Mouse (Mus musculus) midbrain, embryonic 16.5 days (tissue): ENCODE measurements around the gene Pex14. TPM values are rescaled to one million over a fixed set of nuclear protein-coding genes. Genes with fewer than 3 reads are reported as not detected.
A peak's percentile ranks its signal among the peaks of the same experiment; 100 is the strongest.

Experiments
- ATAC-seq: fragments of 200-750 bp; cut with Nextera tagmentation; 2 replicates; pipeline ENCODE4 v1.8.0; 2017; ENCODE audit warnings: moderate TSS enrichment
- H3K27ac ChIP-seq: fragments of 300-500 bp; sonication (generic); 2 replicates; pipeline ENCODE4 v1.5.1; 2014; ENCODE audit warnings: mild to moderate bottlenecking, low read length, mixed read lengths
- H3K27me3 ChIP-seq: fragments of 300-500 bp; sonication (generic); 2 replicates; pipeline ENCODE4 v1.6.1; 2014; ENCODE audit warnings: low read depth, low read length, mixed read lengths; ENCODE audit not compliant: control insufficient read depth, insufficient read depth
- H3K36me3 ChIP-seq: fragments of 300-500 bp; sonication (generic); 2 replicates; pipeline ENCODE4 v1.6.1; 2014; ENCODE audit warnings: mild to moderate bottlenecking, low read length, moderate library complexity, mixed read lengths; ENCODE audit not compliant: control insufficient read depth, insufficient read depth
- H3K4me1 ChIP-seq: fragments of 300-500 bp; sonication (generic); 2 replicates; pipeline ENCODE4 v1.6.1; 2014; ENCODE audit warnings: mild to moderate bottlenecking, low read length, mixed read lengths; ENCODE audit not compliant: control insufficient read depth, insufficient read depth
- H3K4me2 ChIP-seq: fragments of 300-500 bp; sonication (generic); 2 replicates; pipeline ENCODE4 v1.6.1; 2014; ENCODE audit warnings: mild to moderate bottlenecking, low read length, mixed read lengths
- H3K4me3 ChIP-seq: fragments of 300-500 bp; sonication (generic); 2 replicates; pipeline ENCODE4 v1.5.1; 2014; ENCODE audit warnings: low read depth, mild to moderate bottlenecking, low read length, moderate library complexity, mixed read lengths
- H3K9ac ChIP-seq: fragments of 300-500 bp; sonication (generic); 2 replicates; pipeline ENCODE4 v1.6.1; 2014; ENCODE audit warnings: low read depth, low read length, mixed read lengths
- H3K9me3 ChIP-seq: fragments of 300-500 bp; sonication (generic); replicated peaks from 2 replicates; pipeline ENCODE4 v1.6.1; 2014; ENCODE audit warnings: mild to moderate bottlenecking, low read length, mixed read lengths; ENCODE audit not compliant: control insufficient read depth, poor library complexity, severe bottlenecking
- WGBS: fragments of 180-500 bp; shearing (Covaris S2); extraction: QIAGEN DNeasy Blood & Tissue Kit; methylation state at CpG from one replicate; pipeline ENCODE4 v1.1.7; 2014; 5-methylcytosine and 5-hydroxymethylcytosine counted together
- polyA plus RNA-seq: library from polyadenylated mRNA; unstranded; fragments of >200 nt; fragmentation: Nextera tagmentation; extraction: Ambion mirVana; gene quantifications from 2 replicates; pipeline ENCODE4 v1.2.1, GENCODE M21; 2015

The Pex14 gene
- polyA plus RNA-seq, 1 experiment from 2014 or later, result 57.0 TPM

DNA sequence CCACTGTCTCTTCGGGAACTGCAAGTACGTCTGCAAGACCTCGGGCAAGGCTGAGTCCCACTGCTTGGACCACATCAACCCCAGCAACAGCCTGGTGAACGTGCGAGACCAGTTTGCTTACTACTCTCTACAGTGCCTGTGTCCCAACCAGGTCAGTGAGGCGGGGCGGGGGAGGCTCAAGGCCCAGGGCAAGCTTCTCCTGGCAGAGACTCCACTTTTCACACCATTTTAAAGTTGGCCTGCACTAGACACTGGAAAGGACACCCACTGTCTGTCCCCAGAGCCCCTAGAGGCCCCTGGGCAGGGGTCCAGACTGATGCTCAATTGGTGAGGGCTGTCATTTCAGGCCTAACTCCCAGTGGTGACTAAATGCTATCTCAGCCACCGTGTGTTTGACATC is 153.6 kb downstream of the Pex14 start:
- H3K9me3 ChIP-seq, result no peaks in the 10 kb centered on the region
- no peak overlapping the region for H3K4me3 ChIP-seq
- H3K9ac ChIP-seq, result no peak overlapping the region
- 85% methylated on average over 8 of the region's 8 CpGs for WGBS
- peaks cover 10% of the 10 kb centered on the region for H3K4me1 ChIP-seq
- no peaks in the 10 kb centered on the region for H3K36me3 ChIP-seq
- ATAC-seq, result no peak
- no peak overlapping the region for H3K27ac ChIP-seq
- H3K4me2 ChIP-seq, result no peak overlapping the region
- H3K27me3 ChIP-seq, result peaks cover 16% of the 10 kb centered on the region

DNA sequence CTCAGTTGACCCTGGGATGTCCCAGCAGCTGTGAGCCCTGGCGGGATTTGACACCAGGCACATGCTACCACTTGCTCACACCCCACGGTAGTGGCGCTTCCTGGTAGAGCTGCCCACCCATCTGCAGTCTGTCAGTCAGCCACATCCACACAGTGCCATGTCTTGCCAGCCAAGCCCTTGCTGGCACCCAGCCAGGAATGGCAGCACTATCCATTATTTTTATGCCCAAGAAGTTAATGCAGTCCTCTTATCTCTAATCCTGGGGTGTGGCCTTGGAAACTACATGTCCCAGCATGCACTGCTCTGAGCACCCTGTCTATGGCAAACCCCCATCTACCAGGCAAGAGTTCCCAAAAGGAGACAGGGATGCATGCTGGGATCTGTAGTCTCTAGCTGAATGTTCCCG is 154.2 kb downstream of the Pex14 start:
- 77% methylated on average over 4 of the region's 4 CpGs for WGBS
- Histone ChIP-seq H3K27me3 (peaks cover 16% of the 10 kb centered on the region), H3K27ac (no peak overlapping the region)

DNA sequence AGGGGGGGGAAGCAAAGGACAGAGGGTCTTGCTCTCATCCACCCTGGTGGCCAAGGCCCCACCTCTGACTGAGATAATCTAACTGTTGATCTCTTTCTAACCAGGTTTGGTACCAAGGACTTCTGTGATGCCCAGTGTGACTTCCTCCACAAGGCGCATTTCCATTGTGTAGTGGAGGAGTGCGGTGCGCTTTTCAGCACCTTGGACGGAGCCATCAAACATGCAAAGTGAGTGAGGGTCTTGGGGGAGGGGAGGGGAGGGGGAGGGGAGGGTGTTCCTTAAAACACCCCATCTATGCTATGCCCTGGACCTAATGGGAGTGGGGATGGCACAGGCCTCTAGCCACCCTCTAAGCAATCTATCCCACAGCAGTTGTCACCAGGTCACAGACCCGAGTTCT is 156.6 kb downstream of the Pex14 start:
- Histone ChIP-seq H3K27ac (no peak overlapping the region), H3K4me1 (peaks cover 14% of the 10 kb centered on the region), H3K9ac (no peak overlapping the region), H3K27me3 (peaks cover 19% of the 10 kb centered on the region), H3K36me3 (no peaks in the 10 kb centered on the region), H3K4me3 (no peak overlapping the region), H3K9me3 (no peaks in the 10 kb centered on the region), H3K4me2 (no peak overlapping the region)
- ATAC-seq, result no peak
- WGBS, result 43% methylated on average over 5 of the region's 5 CpGs

More for the DNA sequence above, 154.2 kb downstream of the Pex14 start:
- no peak overlapping the region for H3K4me3 ChIP-seq
- H3K36me3 ChIP-seq, result no peaks in the 10 kb centered on the region
- no peak overlapping the region for H3K9ac ChIP-seq
- no peaks in the 10 kb centered on the region for H3K9me3 ChIP-seq
- no peak overlapping the region for H3K4me2 ChIP-seq
- peaks cover 11% of the 10 kb centered on the region for H3K4me1 ChIP-seq
- ATAC-seq, result no peak

DNA sequence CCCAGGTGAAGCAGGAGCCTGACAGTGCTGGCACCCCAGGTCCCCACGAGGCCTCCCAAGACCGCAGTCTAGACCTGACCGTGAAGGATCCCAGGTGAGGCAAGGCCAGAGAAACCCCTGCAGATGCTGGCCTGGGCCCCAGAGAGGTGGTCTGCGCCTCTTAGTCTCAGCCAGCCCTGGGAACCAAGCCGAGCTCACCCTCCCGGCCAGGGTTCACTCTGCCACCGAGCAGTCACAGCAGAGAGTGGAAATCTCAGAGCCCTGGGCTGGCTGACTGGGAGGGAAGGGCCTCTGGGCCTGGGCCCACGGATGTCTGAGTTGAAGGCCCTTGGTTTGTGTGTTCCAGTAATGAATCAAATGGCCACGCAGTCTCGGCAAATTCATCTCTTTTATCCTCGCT is 158.4 kb downstream of the Pex14 start:
- Histone ChIP-seq H3K36me3 (no peaks in the 10 kb centered on the region), H3K4me2 (peak overlapping the region; percentile 43; the same call in 1 of the 2 replicates), H3K9me3 (no peaks in the 10 kb centered on the region), H3K4me3 (no peak overlapping the region), H3K27me3 (peaks cover 22% of the 10 kb centered on the region), H3K4me1 (peaks cover 14% of the 10 kb centered on the region), H3K9ac (0 out of 2 replicates have a peak overlapping the region, but pooled peaks have one; percentile 4), H3K27ac (0 out of 2 replicates have a peak overlapping the region, but pooled peaks have one; percentile 28)
- no peak for ATAC-seq
- WGBS, result 37% methylated on average over 11 of the region's 11 CpGs

DNA sequence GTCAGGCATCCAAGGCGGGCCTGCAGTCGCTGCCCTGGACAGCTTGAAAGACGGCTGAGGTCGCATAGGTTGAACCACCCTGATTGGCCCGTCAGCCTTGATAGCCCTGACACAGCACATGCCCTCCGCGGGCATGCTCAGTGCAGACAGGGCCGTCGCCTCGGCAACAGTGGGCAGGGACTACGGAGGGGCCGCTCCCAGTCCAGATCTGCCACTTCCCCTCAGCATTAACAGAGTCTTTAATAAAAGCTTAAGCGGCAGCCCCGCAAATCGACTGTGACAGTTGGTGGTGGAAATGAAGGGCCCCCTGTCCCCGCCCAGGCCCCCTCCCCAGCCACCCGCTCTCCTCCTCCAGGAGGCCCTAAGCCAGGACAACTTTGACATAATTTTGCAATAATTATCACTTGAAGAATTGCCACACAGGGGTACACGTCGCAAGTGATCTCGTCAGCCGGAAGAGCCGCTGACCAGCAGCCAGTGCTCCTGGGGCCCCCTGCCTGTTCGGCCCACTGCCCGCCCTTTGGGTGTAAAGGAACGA is 158.9 kb downstream of the Pex14 start:
- Histone ChIP-seq H3K36me3 (no peaks in the 10 kb centered on the region), H3K4me3 (no peak overlapping the region), H3K27me3 (peaks cover 22% of the 10 kb centered on the region), H3K4me2 (peak overlapping the region; percentile 43), H3K27ac (0 out of 2 replicates have a peak overlapping the region, but pooled peaks have one; percentile 28), H3K9ac (0 out of 2 replicates have a peak overlapping the region, but pooled peaks have one; percentile 4), H3K9me3 (no peaks in the 10 kb centered on the region), H3K4me1 (peaks cover 14% of the 10 kb centered on the region)
- peak; percentile 92 for ATAC-seq
- 3% methylated on average over 25 of the region's 25 CpGs for WGBS

DNA sequence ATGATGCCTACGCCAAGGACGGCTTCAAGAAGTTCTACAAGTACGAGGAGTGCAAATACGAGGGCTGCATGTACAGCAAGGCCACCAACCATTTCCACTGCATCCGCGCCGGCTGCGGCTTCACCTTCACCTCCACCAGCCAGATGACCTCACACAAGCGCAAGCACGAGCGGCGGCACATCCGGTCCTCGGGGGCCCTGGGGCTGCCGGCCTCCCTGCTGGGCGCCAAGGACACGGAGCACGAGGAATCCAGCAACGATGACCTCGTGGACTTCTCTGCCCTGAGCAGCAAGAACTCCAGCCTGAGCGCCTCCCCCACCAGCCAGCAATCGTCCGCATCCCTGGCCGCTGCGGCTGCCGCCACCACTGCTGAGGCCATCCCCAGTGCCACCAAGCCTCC is 161.1 kb downstream of the Pex14 start:
- ATAC-seq, result no peak
- no peak overlapping the region for H3K4me3 ChIP-seq
- H3K4me2 ChIP-seq, result no peak overlapping the region
- H3K27me3 ChIP-seq, result peaks cover 15% of the 10 kb centered on the region
- 90% methylated on average over 24 of the region's 26 CpGs for WGBS
- no peaks in the 10 kb centered on the region for H3K9me3 ChIP-seq
- H3K36me3 ChIP-seq, result no peaks in the 10 kb centered on the region
- H3K27ac ChIP-seq, result no peak overlapping the region
- no peak overlapping the region for H3K9ac ChIP-seq
- peaks cover 22% of the 10 kb centered on the region for H3K4me1 ChIP-seq

DNA sequence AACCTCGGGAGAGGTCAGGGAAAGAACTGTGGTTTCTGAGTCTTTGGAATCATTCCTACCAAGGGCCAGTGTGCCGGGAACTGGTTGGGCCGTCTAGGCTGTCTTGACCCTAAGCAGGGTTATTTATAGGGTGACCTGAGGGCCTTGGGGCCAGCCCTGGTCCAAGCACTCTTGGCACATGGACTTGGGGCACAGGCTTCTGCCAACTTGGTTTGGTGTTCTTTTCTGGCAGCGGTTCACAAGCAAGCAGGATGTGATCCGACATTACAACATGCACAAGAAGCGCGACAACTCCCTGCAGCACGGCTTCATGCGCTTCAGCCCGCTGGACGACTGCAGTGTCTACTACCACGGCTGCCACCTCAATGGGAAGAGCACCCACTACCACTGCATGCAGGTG is 162.9 kb downstream of the Pex14 start:
- H3K9me3 ChIP-seq, result no peaks in the 10 kb centered on the region
- no peak overlapping the region for H3K27ac ChIP-seq
- peaks cover 12% of the 10 kb centered on the region for H3K27me3 ChIP-seq
- H3K9ac ChIP-seq, result no peak overlapping the region
- no peak for ATAC-seq
- no peak overlapping the region for H3K4me2 ChIP-seq
- 91% methylated on average over 12 of the region's 12 CpGs for WGBS
- peaks cover 22% of the 10 kb centered on the region for H3K4me1 ChIP-seq
- no peaks in the 10 kb centered on the region for H3K36me3 ChIP-seq
- no peak overlapping the region for H3K4me3 ChIP-seq

DNA sequence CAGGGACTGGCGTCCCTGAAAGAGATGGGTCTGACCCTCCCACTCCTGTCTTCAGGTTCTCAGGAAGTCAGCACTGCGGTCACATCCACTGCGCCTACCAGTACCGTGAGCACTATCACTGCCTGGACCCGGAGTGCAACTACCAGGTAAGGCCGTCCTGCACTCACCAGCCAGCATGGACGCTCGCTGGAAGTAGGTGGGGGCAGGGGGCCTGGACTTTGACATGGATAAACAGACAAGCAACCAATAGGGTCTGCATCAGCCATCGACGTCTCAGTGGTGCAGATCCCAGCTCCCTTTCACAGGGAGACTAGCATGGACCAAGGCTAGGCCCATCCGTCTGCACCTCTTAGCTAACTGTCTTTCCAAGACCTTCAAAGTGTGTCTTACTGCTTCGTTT is 163.6 kb downstream of the Pex14 start:
- Histone ChIP-seq H3K27me3 (peaks cover 12% of the 10 kb centered on the region), H3K36me3 (no peaks in the 10 kb centered on the region), H3K27ac (no peak overlapping the region), H3K4me3 (no peak overlapping the region), H3K9me3 (no peaks in the 10 kb centered on the region), H3K4me2 (no peak overlapping the region), H3K9ac (no peak overlapping the region), H3K4me1 (peaks cover 21% of the 10 kb centered on the region; the same call in 1 of the 2 replicates)
- no peak for ATAC-seq
- whole genome bisulfite sequencing, result 87% methylated on average over 12 of the region's 12 CpGs

DNA sequence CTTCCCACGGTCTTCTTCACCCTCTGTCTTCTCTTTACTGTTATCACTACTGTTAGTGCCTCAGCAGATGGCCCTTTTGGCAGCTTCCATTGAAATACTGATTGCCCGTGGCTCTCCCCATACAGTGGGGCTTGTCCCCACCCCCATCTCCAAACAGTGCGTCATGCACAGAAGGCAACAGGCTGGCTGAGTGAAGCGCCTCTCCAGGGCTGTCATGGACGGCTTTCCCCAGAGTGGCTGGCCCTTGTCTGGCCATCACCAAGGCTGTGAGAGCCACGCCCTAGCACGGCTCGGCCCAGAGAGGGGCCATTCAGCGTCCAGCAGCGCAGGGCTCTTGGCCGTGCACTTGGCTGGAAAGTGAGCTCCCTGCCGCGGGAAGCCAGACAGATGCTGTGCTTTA is 164.5 kb downstream of the Pex14 start:
- H3K4me1 ChIP-seq, result peaks cover 18% of the 10 kb centered on the region; the same call in 1 of the 2 replicates
- H3K36me3 ChIP-seq, result no peaks in the 10 kb centered on the region
- H3K27ac ChIP-seq, result 0 out of 2 replicates have a peak overlapping the region, but pooled peaks have one; percentile 17
- peaks cover 12% of the 10 kb centered on the region for H3K27me3 ChIP-seq
- H3K4me2 ChIP-seq, result no peak overlapping the region
- no peak overlapping the region for H3K4me3 ChIP-seq
- no peaks in the 10 kb centered on the region for H3K9me3 ChIP-seq
- 0 out of 2 replicates have a peak, but pooled peaks have one; percentile 19 for ATAC-seq
- H3K9ac ChIP-seq, result no peak overlapping the region
- 27% methylated on average over 13 of the region's 13 CpGs for WGBS
